Mouse (Mus musculus) bone marrow, adult 2 months (tissue): ENCODE measurements around the gene Foxo1.

Source experiments
- CTCF ChIP-seq: fragments of 200-500 bp; IDR thresholded peaks from 2 replicates; pipeline ENCODE4 v1.5.1; 2011; ENCODE audit warnings: low read length, control low read depth; ENCODE audit not compliant: control insufficient read depth, insufficient read depth
- POLR2A ChIP-seq: fragments of 200-500 bp; IDR thresholded peaks from 2 replicates; pipeline ENCODE4 v1.6.1; 2011; ENCODE audit warnings: low read depth, mild to moderate bottlenecking, control low read depth, low read length, borderline replicate concordance; ENCODE audit not compliant: control insufficient read depth

DNA sequence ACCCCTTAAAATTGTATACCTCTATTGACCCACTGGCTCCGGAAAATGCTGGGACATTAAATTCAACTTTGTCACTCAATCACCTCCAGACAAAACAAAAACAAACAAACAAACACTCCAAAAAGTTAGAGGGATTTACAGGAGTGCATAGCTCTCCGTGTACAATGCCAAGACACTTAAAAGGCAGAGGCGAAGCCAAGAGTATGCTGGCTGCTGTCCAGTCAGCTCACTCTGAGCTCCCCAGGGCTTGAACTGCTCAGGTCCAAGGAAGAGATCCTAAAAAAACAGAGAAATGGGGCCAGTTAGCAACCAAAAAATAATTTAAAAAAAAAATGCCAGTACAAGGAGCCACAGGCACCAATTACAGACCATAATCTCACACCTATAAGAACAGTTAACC is 9.6 kb upstream of the Foxo1 start:
- TF ChIP-seq POLR2A (no peak), CTCF (no peak)
